Mouse (Mus musculus) spleen, adult 2 months (tissue): ENCODE data around the gene Calcoco2.

Source experiments
- CTCF ChIP-seq: fragments of 200-500 bp; IDR thresholded peaks from 2 replicates; pipeline ENCODE4 v1.5.1; 2011; ENCODE audit warnings: mild to moderate bottlenecking, inconsistent platforms; ENCODE audit not compliant: insufficient read depth, insufficient read length, insufficient replicate concordance; ENCODE audit errors: extremely low read depth
- POLR2A ChIP-seq: fragments of 200-500 bp; IDR thresholded peaks from 2 replicates; pipeline ENCODE4 v1.6.1; 2011; ENCODE audit warnings: low read depth, low read length, inconsistent platforms

GRCm38 (mm10) chr11:96140726-96141175 is 29.0 kb upstream of the Calcoco2 start:
- TF ChIP-seq POLR2A (no peak), CTCF (no peak)
